Mouse (Mus musculus): ENCODE results near the gene Car14.

DNA sequence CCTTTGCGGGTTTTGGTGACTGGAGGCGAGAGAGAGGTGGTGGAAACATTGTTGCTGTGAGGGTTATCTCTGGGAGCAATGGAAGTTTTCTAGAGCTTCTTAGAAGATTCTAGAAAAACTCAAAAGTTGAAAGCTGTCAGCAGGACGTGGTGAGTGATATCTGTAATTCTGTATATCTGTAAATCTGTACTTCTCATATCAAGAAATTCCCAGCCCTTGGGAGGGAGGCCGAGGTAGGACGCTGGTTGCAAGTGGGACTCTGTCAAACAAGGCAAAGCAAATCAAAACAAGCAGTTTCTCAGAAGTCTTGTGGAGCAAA is 25.9 kb upstream of the Car14 start:
- TF ChIP-seq CTCF (IDR thresholded peaks at IDR 0.05; ENCODE audit: extremely low read depth, insufficient read depth, low read length) (no peak), POLR2A (IDR thresholded peaks at IDR 0.05; ENCODE audit: extremely low read depth, insufficient read depth, low read length) (no peak)
